In genomic region chr2:93438335-93438734, GRCm38 (mm10) we compare ENCODE assay signal across 18 mouse cellular contexts. TPM values are rescaled to one million over a fixed set of nuclear protein-coding genes. Genes with fewer than 3 reads are reported as not detected.
DNase-seq lines count a peak whose midpoint lies in the region; ATAC-seq and TF ChIP-seq lines count a peak whose summit lies in the region.
"Had no signal": no experiment of that assay in that cellular context is flagged by ENCODE, and none has a peak within 500 bp of the region (broad histone marks: within the 10 kb centered on the region; RNA-seq: fewer than 3 reads in every experiment).

No protein-coding gene starts in this region.

- TF ChIP-seq EP300 in stomach, postnatal 0 days (optimal IDR thresholded peaks at IDR 0.05), result no peak

- H3K4me1 ChIP-seq in kidney, adult 2 months (ENCODE audit: control insufficient read depth, insufficient read depth, low read length), result peaks cover 40% of the 10 kb centered on the region
- peaks cover 21% of the 10 kb centered on the region for H3K4me1 ChIP-seq in stomach, embryonic 14.5 days (ENCODE audit: control insufficient read depth, insufficient read depth, low read length)
- 0 out of 2 replicates have a peak, but pooled peaks cover 6% of the 10 kb centered on the region for H3K4me1 ChIP-seq in stomach, postnatal 0 days (replicated peaks; ENCODE audit: control insufficient read depth, insufficient read depth)
- peaks cover 45% of the 10 kb centered on the region for H3K4me1 ChIP-seq in embryonic facial prominence, embryonic 15.5 days

- H3K9ac ChIP-seq in stomach, embryonic 14.5 days (replicated peaks; ENCODE audit: low read depth, low read length), result 0 out of 2 replicates have a peak overlapping the region, but pooled peaks have one; percentile 10
- no peak overlapping the region for H3K9ac ChIP-seq in stomach, postnatal 0 days (ENCODE audit: low read length)
- H3K9ac ChIP-seq in embryonic facial prominence, embryonic 15.5 days, result no peak overlapping the region
- H3K9ac ChIP-seq: hindbrain, embryonic 12.5 days; liver, postnatal 0 days; neural tube, embryonic 13.5 days; stomach, embryonic 15.5 days had no signal

- ATAC-seq in stomach, embryonic 14.5 days (ENCODE audit: insufficient number of reproducible peaks, insufficient read depth, low FRiP score, low read depth), result no peak
- ATAC-seq in stomach, postnatal 0 days (ENCODE audit: low FRiP score, low TSS enrichment), result no peak
- ATAC-seq in embryonic facial prominence, embryonic 15.5 days (ENCODE audit: insufficient number of reproducible peaks, low FRiP score, low TSS enrichment, low read depth), result 0 out of 2 replicates have a peak, but pooled peaks have one; percentile 35
- ATAC-seq: liver, postnatal 0 days had no signal

- no peak overlapping the region for H3K4me3 ChIP-seq in kidney, adult 2 months (ENCODE audit: insufficient read depth, low read depth, low read length)
- no peak overlapping the region for H3K4me3 ChIP-seq in stomach, embryonic 14.5 days (ENCODE audit: low read depth, low read length)
- H3K4me3 ChIP-seq in stomach, postnatal 0 days (ENCODE audit: low read depth, low read length), result no peak overlapping the region
- no peak overlapping the region for H3K4me3 ChIP-seq in embryonic facial prominence, embryonic 15.5 days (replicated peaks)
- H3K4me3 ChIP-seq: hindbrain, embryonic 12.5 days; neural tube, embryonic 13.5 days; stomach, embryonic 15.5 days had no signal

- H3K9me3 ChIP-seq in stomach, embryonic 14.5 days (ENCODE audit: control insufficient read depth, low read depth, low read length), result no peaks in the 10 kb centered on the region
- H3K9me3 ChIP-seq in stomach, postnatal 0 days (ENCODE audit: control insufficient read depth, low read length), result no peaks in the 10 kb centered on the region
- H3K9me3 ChIP-seq in embryonic facial prominence, embryonic 15.5 days (replicated peaks), result no peaks in the 10 kb centered on the region
- H3K9me3 ChIP-seq: hindbrain, embryonic 12.5 days; neural tube, embryonic 13.5 days; stomach, embryonic 15.5 days had no signal

- no peak for TF ChIP-seq POLR2A in kidney, adult 2 months (IDR thresholded peaks at IDR 0.05; ENCODE audit: low read depth, low read length)

- no peaks in the 10 kb centered on the region for H3K27me3 ChIP-seq in kidney, adult 2 months (replicated peaks; ENCODE audit: control insufficient read depth, insufficient read depth, low read length)
- H3K27me3 ChIP-seq in stomach, embryonic 14.5 days (ENCODE audit: control insufficient read depth, insufficient read depth, low read length), result no peaks in the 10 kb centered on the region
- H3K27me3 ChIP-seq in stomach, postnatal 0 days (ENCODE audit: control insufficient read depth, insufficient read depth, low read length), result no peaks in the 10 kb centered on the region
- H3K27me3 ChIP-seq in embryonic facial prominence, embryonic 15.5 days, result no peaks in the 10 kb centered on the region
- H3K27me3 ChIP-seq: hindbrain, embryonic 12.5 days; neural tube, embryonic 13.5 days; stomach, embryonic 15.5 days had no signal

- H3K36me3 ChIP-seq in kidney, adult 2 months (ENCODE audit: control insufficient read depth, insufficient read depth, low read length), result no peaks in the 10 kb centered on the region
- H3K36me3 ChIP-seq in stomach, embryonic 14.5 days (ENCODE audit: control insufficient read depth, insufficient read depth, low read length), result no peaks in the 10 kb centered on the region
- no peaks in the 10 kb centered on the region; the same call in 1 of the 2 replicates for H3K36me3 ChIP-seq in stomach, postnatal 0 days (ENCODE audit: control insufficient read depth, insufficient read depth, low read length)
- H3K36me3 ChIP-seq in embryonic facial prominence, embryonic 15.5 days, result no peaks in the 10 kb centered on the region
- H3K36me3 ChIP-seq: hindbrain, embryonic 12.5 days; neural tube, embryonic 13.5 days; stomach, embryonic 15.5 days had no signal

- peak overlapping the region; percentile 54 for H3K27ac ChIP-seq in kidney, adult 2 months (ENCODE audit: insufficient read depth, low read depth, low read length)
- H3K27ac ChIP-seq in stomach, embryonic 14.5 days (ENCODE audit: low read length), result no peak overlapping the region
- no peak overlapping the region for H3K27ac ChIP-seq in stomach, postnatal 0 days (replicated peaks)
- peak overlapping the region; percentile 36; the same call in 1 of the 2 replicates for H3K27ac ChIP-seq in embryonic facial prominence, embryonic 15.5 days (replicated peaks)
- H3K27ac ChIP-seq: hindbrain, embryonic 12.5 days; stomach, embryonic 15.5 days had no signal

- no peak overlapping the region for H3K4me2 ChIP-seq in stomach, embryonic 14.5 days (replicated peaks; ENCODE audit: low read depth, low read length)
- no peak overlapping the region for H3K4me2 ChIP-seq in stomach, postnatal 0 days (replicated peaks; ENCODE audit: low read depth)
- H3K4me2 ChIP-seq in embryonic facial prominence, embryonic 15.5 days (replicated peaks), result no peak overlapping the region
- H3K4me2 ChIP-seq: hindbrain, embryonic 12.5 days; midbrain, embryonic 11.5 days; neural tube, embryonic 13.5 days; stomach, embryonic 15.5 days had no signal

- no peak for TF ChIP-seq CTCF in kidney, adult 2 months (conservative IDR thresholded peaks at IDR 0.05; ENCODE audit: insufficient read depth, insufficient read length, low read depth, low read length)
- no peak for TF ChIP-seq CTCF in stomach, postnatal 0 days (IDR thresholded peaks at IDR 0.05; ENCODE audit: low read depth)

- no peak for DNase-seq in kidney, adult 2 months
- DNase-seq in kidney, adult 11 months, result no peak
- no peak for DNase-seq in stomach, postnatal 0 days (ENCODE audit: low spot score)
- DNase-seq in retina, postnatal 1 day, result no peak
- no peak for DNase-seq in neural tube, embryonic 10.5 days (ENCODE audit: extremely low spot score, low spot score)
- DNase-seq: adrenal gland, adult 2 months; cerebellum, adult 9-10 months; gastrocnemius, postnatal 36 days; liver, postnatal 0 days; right cerebral cortex, postnatal 14 days; spleen, adult 18-20 months; thymus, adult 2 months had no signal

- WGBS in kidney, adult 2 months, result 76% methylated on average over 6 of the region's 6 CpGs
- 59% methylated on average over 6 of the region's 6 CpGs for WGBS in stomach, embryonic 14.5 days
- WGBS in stomach, postnatal 0 days, result 66% methylated on average over 6 of the region's 6 CpGs
- 55% methylated on average over 6 of the region's 6 CpGs for WGBS in embryonic facial prominence, embryonic 15.5 days

RNA-seq across cellular contexts. Expression of gene Cd82, which starts 24.6 kb away (rescaled TPM):
- 200 and 223 TPM in 2 replicates for polyA plus RNA-seq in kidney, adult 2 months (2012; rRNA removed)
- polyA plus RNA-seq in stomach, embryonic 14.5 days (2014; fragmentation: Nextera tagmentation; extraction: Ambion mirVana), result 45.3 and 48.9 TPM in 2 replicates
- polyA plus RNA-seq in stomach, postnatal 0 days (2015; fragmentation: Nextera tagmentation; extraction: Ambion mirVana), result 93.5 and 105 TPM in 2 replicates
- polyA plus RNA-seq in embryonic facial prominence, embryonic 15.5 days (2015; fragmentation: Nextera tagmentation; extraction: Ambion mirVana), result 84.0 and 86.6 TPM in 2 replicates

Comparison
In these comparisons a context has a peak if more than half of its experiments do, and no peak if none do; other contexts are left out.
1. H3K27ac ChIP-seq: peak in kidney, adult 2 months (single experiment) and embryonic facial prominence, embryonic 15.5 days (single experiment); none in stomach, embryonic 14.5 days (single experiment) and stomach, postnatal 0 days (single experiment).